Comparison of ENCODE assay signal across 8 mouse cellular contexts in genomic region chr2:75659629-75659960, GRCm38 (mm10). TPM values are rescaled to one million over a fixed set of nuclear protein-coding genes. Genes with fewer than 3 reads are reported as not detected.
A peak's percentile ranks its signal among the peaks of the same experiment; 100 is the strongest.
DNase-seq lines count a peak whose midpoint lies in the region; ATAC-seq and TF ChIP-seq lines count a peak whose summit lies in the region.

No protein-coding gene starts in this region.

- no peaks in the 10 kb centered on the region for H3K9me3 ChIP-seq in ES-Bruce4 (replicated peaks; ENCODE audit: control insufficient read depth, insufficient read depth, low read length, poor library complexity, severe bottlenecking)
- no peaks in the 10 kb centered on the region for H3K9me3 ChIP-seq in forebrain, embryonic 15.5 days
- H3K9me3 ChIP-seq in neural tube, embryonic 15.5 days (replicated peaks), result no peaks in the 10 kb centered on the region

- intact Hi-C loops in heart, postnatal 25 days (cut with DNase I), result loop anchor here (2.0 to 5.0 kb wide), 3 partner anchors 45 to 123 kb away; partner anchors contain the start of gene Nfe2l2

- peaks cover 4% of the 10 kb centered on the region for H3K4me1 ChIP-seq in ES-Bruce4 (ENCODE audit: control insufficient read depth, insufficient read depth, low read length)
- peaks cover 24% of the 10 kb centered on the region for H3K4me1 ChIP-seq in forebrain, embryonic 15.5 days
- H3K4me1 ChIP-seq in lung, adult 2 months (ENCODE audit: control insufficient read depth, insufficient read depth, low read length), result peaks cover 3% of the 10 kb centered on the region; the same call in 1 of the 2 replicates
- peaks cover 22% of the 10 kb centered on the region for H3K4me1 ChIP-seq in neural tube, embryonic 15.5 days

- no peak for TF ChIP-seq EP300 in ES-Bruce4 (IDR thresholded peaks at IDR 0.05; ENCODE audit: insufficient read depth, low read depth, low read length)

- TF ChIP-seq POLR2A in ES-Bruce4 (IDR thresholded peaks at IDR 0.05; ENCODE audit: insufficient read depth, low read length), result no peak
- TF ChIP-seq POLR2A in lung, adult 2 months (IDR thresholded peaks at IDR 0.05; ENCODE audit: borderline replicate concordance, extremely low read depth, low read depth, low read length), result 0 out of 2 replicates have a peak, but pooled peaks have one; percentile 13

- TF ChIP-seq CTCF in ES-Bruce4 (IDR thresholded peaks at IDR 0.05; ENCODE audit: low read depth, low read length), result no peak
- TF ChIP-seq CTCF in layer of hippocampus, adult 2 months (conservative IDR thresholded peaks at IDR 0.05), result no peak; the same call in 1 of the 2 replicates
- TF ChIP-seq CTCF in lung, adult 2 months (IDR thresholded peaks at IDR 0.05; ENCODE audit: insufficient read depth, low read length), result no peak

- H3K9ac ChIP-seq in ES-Bruce4 (ENCODE audit: low read depth, poor library complexity, severe bottlenecking), result peak overlapping the region; percentile 100
- peak overlapping the region; percentile 86 for H3K9ac ChIP-seq in forebrain, embryonic 15.5 days (replicated peaks)
- peak overlapping the region; percentile 81 for H3K9ac ChIP-seq in neural tube, embryonic 15.5 days (replicated peaks)

- 2% methylated on average over 40 of the region's 47 CpGs for WGBS in forebrain, embryonic 15.5 days
- WGBS in lung, adult 2 months, result under 1% methylated on average over 38 of the region's 47 CpGs
- under 1% methylated on average over 43 of the region's 47 CpGs for WGBS in neural tube, embryonic 15.5 days

- no peaks in the 10 kb centered on the region for H3K27me3 ChIP-seq in ES-Bruce4 (ENCODE audit: control insufficient read depth, insufficient read depth, low read length, poor library complexity, severe bottlenecking)
- H3K27me3 ChIP-seq in forebrain, embryonic 15.5 days, result no peaks in the 10 kb centered on the region
- H3K27me3 ChIP-seq in neural tube, embryonic 15.5 days (replicated peaks), result no peaks in the 10 kb centered on the region

- peak overlapping the region; percentile 72 for H3K4me2 ChIP-seq in forebrain, embryonic 15.5 days (replicated peaks)
- peak overlapping the region; percentile 64 for H3K4me2 ChIP-seq in neural tube, embryonic 15.5 days

- H3K36me3 ChIP-seq in ES-Bruce4 (ENCODE audit: control insufficient read depth, insufficient read depth, low read length, poor library complexity, severe bottlenecking), result peaks cover 41% of the 10 kb centered on the region
- peaks cover 23% of the 10 kb centered on the region for H3K36me3 ChIP-seq in forebrain, embryonic 15.5 days
- peaks cover 20% of the 10 kb centered on the region for H3K36me3 ChIP-seq in neural tube, embryonic 15.5 days

- peak; percentile 78 for ATAC-seq in forebrain, embryonic 15.5 days (replicated peaks)
- peak; percentile 82 for ATAC-seq in neural tube, embryonic 15.5 days (ENCODE audit: low FRiP score)

- peak; percentile 90 for DNase-seq in cerebellum, adult 11-12 months
- peak; percentile 83 for DNase-seq in heart, postnatal 25 days (ENCODE audit: low spot score)
- DNase-seq in layer of hippocampus, adult 2 months (ENCODE audit: low spot score in 2 of 2), result peak; percentile 89 to 94
- DNase-seq in lung, adult 2 months, result peak; percentile 94
- peak; percentile 97 for DNase-seq in testis, postnatal 10 days (ENCODE audit: low spot score)

- H3K4me3 ChIP-seq in ES-Bruce4 (ENCODE audit: low read depth, low read length), result peak overlapping the region; percentile 99
- peak overlapping the region; percentile 62 for H3K4me3 ChIP-seq in forebrain, embryonic 15.5 days
- H3K4me3 ChIP-seq in layer of hippocampus, adult 2 months, result peak overlapping the region; percentile 93
- peak overlapping the region; percentile 96 for H3K4me3 ChIP-seq in lung, adult 2 months (replicated peaks; ENCODE audit: extremely low read depth, low read depth, low read length)
- peak overlapping the region; percentile 72 for H3K4me3 ChIP-seq in neural tube, embryonic 15.5 days (replicated peaks)

- peak overlapping the region; percentile 93 for H3K27ac ChIP-seq in ES-Bruce4 (ENCODE audit: insufficient read depth, low read length)
- H3K27ac ChIP-seq in forebrain, embryonic 15.5 days (replicated peaks), result peak overlapping the region; percentile 98
- peak overlapping the region; percentile 96 for H3K27ac ChIP-seq in layer of hippocampus, adult 2 months
- peak overlapping the region; percentile 99 for H3K27ac ChIP-seq in neural tube, embryonic 15.5 days (replicated peaks)

RNA-seq across cellular contexts. Expression of gene Hnrnpa3, which starts 0.5 kb away (rescaled TPM):
- 775 and 839 TPM in 2 replicates for polyA plus RNA-seq in ES-Bruce4 (2011; ENCODE audit: insufficient read depth, insufficient read length, low read depth, missing spikeins)
- 256 and 258 TPM in 2 replicates for polyA plus RNA-seq in forebrain, embryonic 15.5 days (2015; fragmentation: Nextera tagmentation; extraction: Ambion mirVana)
- 100 to 1,000 TPM; 159 to 193 TPM for total RNA-seq in heart, postnatal 25 days (2021)
- 100 to 1,000 TPM; 305 to 319 TPM for total RNA-seq in layer of hippocampus, adult 2 months (2021)
- polyA plus RNA-seq in lung, adult 2 months (2012; rRNA removed), result 17.5 and 36.0 TPM in 2 replicates
- polyA plus RNA-seq in neural tube, embryonic 15.5 days (2015; fragmentation: Nextera tagmentation; extraction: Ambion mirVana), result 171 and 210 TPM in 2 replicates

RNA-seq across cellular contexts. Expression of gene Nfe2l2, which starts 44.8 kb away (rescaled TPM):
- polyA plus RNA-seq in ES-Bruce4 (2011; ENCODE audit: insufficient read depth, insufficient read length, low read depth, missing spikeins), result 103 and 105 TPM in 2 replicates
- 13.3 and 14.3 TPM in 2 replicates for polyA plus RNA-seq in forebrain, embryonic 15.5 days (2015; fragmentation: Nextera tagmentation; extraction: Ambion mirVana)
- total RNA-seq in heart, postnatal 25 days (2021), result 10 to 100 TPM; 56.8 to 72.0 TPM
- total RNA-seq in layer of hippocampus, adult 2 months (2021), result 10 to 100 TPM; 12.6 to 13.6 TPM
- polyA plus RNA-seq in lung, adult 2 months (2012; rRNA removed), result 64.7 and 76.3 TPM in 2 replicates
- polyA plus RNA-seq in neural tube, embryonic 15.5 days (2015; fragmentation: Nextera tagmentation; extraction: Ambion mirVana), result 12.1 and 23.3 TPM in 2 replicates

Comparison
In these comparisons a context has a peak if more than half of its experiments do, and no peak if none do; other contexts are left out.
1. Peak in every context shown above with its lines: DNase-seq, ATAC-seq, H3K4me3 ChIP-seq and H3K27ac ChIP-seq.